Mouse (Mus musculus) CH12.LX (cell line): ENCODE data around the gene Amn. TPM values are rescaled to one million over a fixed set of nuclear protein-coding genes. Genes with fewer than 3 reads are reported as not detected.

Source experiments
- DNase-seq: peaks from one replicate; pipeline ENCODE4 v3.0.0-alpha.2; 2013; ENCODE audit errors: extremely low read depth
- H3K27ac ChIP-seq: 2 replicates; pipeline ENCODE4 v1.5.1; 2012; ENCODE audit warnings: low read depth, mild to moderate bottlenecking, control low read depth, moderate library complexity; ENCODE audit not compliant: insufficient read depth
- H3K27me3 ChIP-seq: replicated peaks from 2 replicates; pipeline ENCODE3; 2012; ENCODE audit warnings: inconsistent platforms
- H3K36me3 ChIP-seq, 2 experiments: replicated peaks in 1 of 2; 2 replicates each; pipeline versions ENCODE3 to v1.6.1; 2012; ENCODE audit warnings: inconsistent platforms in 1 of 2, low read length in 1 of 2, mild to moderate bottlenecking in 1 of 2, mixed read lengths in 1 of 2, moderate library complexity in 1 of 2; ENCODE audit not compliant: control insufficient read depth in 1 of 2, insufficient read depth in 1 of 2
- H3K4me1 ChIP-seq, 2 experiments: 2 replicates each; pipeline ENCODE4 v1.6.1; 2012; ENCODE audit warnings: inconsistent platforms in 1 of 2, moderate library complexity in 1 of 2; ENCODE audit not compliant: insufficient read depth in 2 of 2, control insufficient read depth in 1 of 2
- H3K4me2 ChIP-seq: 2 replicates; pipeline ENCODE4 v1.6.1; 2012; ENCODE audit warnings: low read depth, mild to moderate bottlenecking, control low read depth; ENCODE audit not compliant: poor library complexity, insufficient read depth, severe bottlenecking
- H3K4me3 ChIP-seq, 3 experiments: fragments of 150-350 bp in 1 of 3; sonication (generic) in 1 of 3; replicated peaks in 1 of 3; 2 replicates each; pipeline versions ENCODE3 to v1.5.1; 2011 to 2012; ENCODE audit warnings: low read depth in 2 of 3, low read length in 2 of 3, mild to moderate bottlenecking in 2 of 3, moderate library complexity in 2 of 3, control low read depth in 1 of 3, improper control_type of control experiment in 1 of 3, inconsistent platforms in 1 of 3, mixed read lengths in 1 of 3; ENCODE audit not compliant: poor library complexity in 1 of 3
- H3K79me2 ChIP-seq: replicated peaks from 2 replicates; pipeline ENCODE4 v1.6.1; 2012; ENCODE audit warnings: mild to moderate bottlenecking, moderate library complexity; ENCODE audit not compliant: control insufficient read depth, poor library complexity, insufficient read depth, severe bottlenecking; ENCODE audit errors: extremely low read depth
- H3K9ac ChIP-seq: 2 replicates; pipeline ENCODE4 v1.6.1; 2012; ENCODE audit warnings: low read depth, mild to moderate bottlenecking, control low read depth, moderate library complexity; ENCODE audit not compliant: insufficient read depth
- H3K9me3 ChIP-seq: replicated peaks from 2 replicates; pipeline ENCODE3; 2012; ENCODE audit warnings: low read length, inconsistent platforms, mixed read lengths
- E2F4 ChIP-seq: IDR thresholded peaks from 2 replicates; pipeline ENCODE4 v1.6.1; 2011; ENCODE audit warnings: low read depth, low read length, improper control_type of control experiment; ENCODE audit not compliant: insufficient replicate concordance
- ELF1 ChIP-seq: IDR thresholded peaks from 2 replicates; pipeline ENCODE4 v1.6.1; 2014; ENCODE audit warnings: low read depth, mild to moderate bottlenecking, inconsistent platforms, low read length, improper control_type of control experiment
- EP300 ChIP-seq: IDR thresholded peaks from 2 replicates; pipeline ENCODE4 v1.6.1; 2011; ENCODE audit warnings: low read length, improper control_type of control experiment
- ETS1 ChIP-seq: conservative IDR thresholded peaks from 2 replicates; pipeline ENCODE4 v1.6.1; 2012; ENCODE audit warnings: low read depth, mild to moderate bottlenecking, inconsistent platforms, low read length, improper control_type of control experiment, moderate library complexity
- GABPA ChIP-seq: IDR thresholded peaks from 2 replicates; pipeline ENCODE4 v1.6.1; 2012; ENCODE audit warnings: low read depth, low read length, improper control_type of control experiment, inconsistent platforms; ENCODE audit not compliant: insufficient replicate concordance
- HCFC1 ChIP-seq: IDR thresholded peaks from 2 replicates; pipeline ENCODE4 v1.6.1; 2012; ENCODE audit warnings: low read depth, mild to moderate bottlenecking, inconsistent platforms, low read length, improper control_type of control experiment
- IRF4 ChIP-seq: IDR thresholded peaks from 2 replicates; pipeline ENCODE4 v1.6.1; 2014; ENCODE audit warnings: low read depth, mild to moderate bottlenecking, inconsistent platforms, low read length, improper control_type of control experiment
- JUN ChIP-seq: IDR thresholded peaks from 2 replicates; pipeline ENCODE4 v1.6.1; 2011; ENCODE audit warnings: low read depth, mild to moderate bottlenecking, low read length, improper control_type of control experiment, moderate library complexity; ENCODE audit not compliant: insufficient read depth
- JUND ChIP-seq: conservative IDR thresholded peaks from 2 replicates; pipeline ENCODE4 v1.6.1; 2011; ENCODE audit warnings: low read depth, low read length, improper control_type of control experiment
- KAT2A ChIP-seq: IDR thresholded peaks from 2 replicates; pipeline ENCODE4 v1.6.1; 2012; ENCODE audit warnings: low read length, improper control_type of control experiment, inconsistent platforms; ENCODE audit not compliant: insufficient replicate concordance
- MAFK ChIP-seq: IDR thresholded peaks from 2 replicates; pipeline ENCODE4 v1.6.1; 2011; ENCODE audit warnings: low read length, improper control_type of control experiment; ENCODE audit not compliant: insufficient replicate concordance
- MAX ChIP-seq: IDR thresholded peaks from 2 replicates; pipeline ENCODE4 v1.6.1; 2011; ENCODE audit warnings: low read length, improper control_type of control experiment
- MAZ ChIP-seq: IDR thresholded peaks from 2 replicates; pipeline ENCODE4 v1.6.1; 2012; ENCODE audit warnings: low read depth, mild to moderate bottlenecking, inconsistent platforms, low read length, improper control_type of control experiment, moderate library complexity
- MXI1 ChIP-seq: IDR thresholded peaks from 2 replicates; pipeline ENCODE4 v1.6.1; 2011; ENCODE audit warnings: mild to moderate bottlenecking, low read depth, low read length, improper control_type of control experiment
- MYC ChIP-seq: IDR thresholded peaks from 2 replicates; pipeline ENCODE4 v1.6.1; 2011; ENCODE audit warnings: low read depth, mild to moderate bottlenecking, improper control_type of control experiment, low read length
- NELFE ChIP-seq: IDR thresholded peaks from 2 replicates; pipeline ENCODE4 v1.6.1; 2011; ENCODE audit warnings: low read depth, low read length, improper control_type of control experiment
- POLR2A ChIP-seq: IDR thresholded peaks from 2 replicates; pipeline ENCODE4 v1.6.1; 2011; ENCODE audit warnings: low read depth, mild to moderate bottlenecking, improper control_type of control experiment, low read length
- POLR2AphosphoS2 ChIP-seq: IDR thresholded peaks from 2 replicates; pipeline ENCODE4 v1.6.1; 2011; ENCODE audit warnings: low read depth, low read length, improper control_type of control experiment
- RCOR1 ChIP-seq: conservative IDR thresholded peaks from 2 replicates; pipeline ENCODE4 v1.6.1; 2012; ENCODE audit warnings: low read depth, mild to moderate bottlenecking, inconsistent platforms, low read length, improper control_type of control experiment
- SMC3 ChIP-seq: IDR thresholded peaks from 2 replicates; pipeline ENCODE4 v1.6.1; 2011; ENCODE audit warnings: low read depth, low read length, improper control_type of control experiment
- TBP ChIP-seq: conservative IDR thresholded peaks from 2 replicates; pipeline ENCODE4 v1.6.1; 2011; ENCODE audit warnings: low read depth, low read length, improper control_type of control experiment
- TCF12 ChIP-seq: IDR thresholded peaks from 2 replicates; pipeline ENCODE4 v1.6.1; 2014; ENCODE audit warnings: low read depth, mild to moderate bottlenecking, inconsistent platforms, low read length, improper control_type of control experiment
- UBTF ChIP-seq: IDR thresholded peaks from 2 replicates; pipeline ENCODE4 v1.6.1; 2012; ENCODE audit warnings: low read depth, mild to moderate bottlenecking, inconsistent platforms, low read length, improper control_type of control experiment, moderate library complexity
- USF1 ChIP-seq: IDR thresholded peaks from 2 replicates; pipeline ENCODE4 v1.6.1; 2014; ENCODE audit warnings: low read depth, mild to moderate bottlenecking, inconsistent platforms, low read length, improper control_type of control experiment
- USF2 ChIP-seq: conservative IDR thresholded peaks from 2 replicates; pipeline ENCODE4 v1.6.1; 2011; ENCODE audit warnings: low read depth, low read length, improper control_type of control experiment
- ZC3H11A ChIP-seq: IDR thresholded peaks from 2 replicates; pipeline ENCODE4 v1.6.1; 2012; ENCODE audit warnings: low read depth, mild to moderate bottlenecking, inconsistent platforms, low read length, improper control_type of control experiment
- ZKSCAN1 ChIP-seq: IDR thresholded peaks from 2 replicates; pipeline ENCODE4 v1.6.1; 2012; ENCODE audit warnings: low read depth, inconsistent platforms, low read length, improper control_type of control experiment, borderline replicate concordance
- ZMIZ1 ChIP-seq: IDR thresholded peaks from 2 replicates; pipeline ENCODE4 v1.6.1; 2012; ENCODE audit warnings: low read depth, mild to moderate bottlenecking, inconsistent platforms, low read length, improper control_type of control experiment
- ZNF384 ChIP-seq: IDR thresholded peaks from 2 replicates; pipeline ENCODE4 v1.6.1; 2012; ENCODE audit warnings: low read depth, low read length, improper control_type of control experiment, inconsistent platforms
- dilution Hi-C: fragments of 300-500 bp; cut with MboI; formaldehyde crosslinking; loops from 2 replicates; pipeline ENCODE4 v1.14.3; 2020; ENCODE audit warnings: low sequenced_read_pairs; ENCODE audit not compliant: extremely low pct_unique_long_range_greater_than_20kb, extremely low pct_ligation_motif_present
- in situ Hi-C: fragments of 300-500 bp; cut with MboI; formaldehyde crosslinking; loops from 3 replicates; pipeline ENCODE4 v1.14.3; 2019; ENCODE audit warnings: low sequenced_read_pairs, low pct_ligation_motif_present, low pct_unique_long_range_greater_than_20kb, mixed read lengths
- polyA plus RNA-seq: library from polyadenylated mRNA; unstranded; fragments of >175 nt; gene quantifications from 2 replicates; pipeline ENCODE4 v1.2.1, GENCODE M21; 2012; ENCODE audit warnings: low read depth; ENCODE audit not compliant: insufficient read length
- total RNA-seq, 2 experiments: library from RNA; depleted of rRNA; stranded (reverse); fragments of 300-350 nt in 1 of 2; fragments of >200 nt in 1 of 2; gene quantifications; 2 replicates each; pipeline ENCODE4 v1.2.3; 2012 to 2014

Amn gene
- total and polyA plus RNA-seq, 3 experiments: 0.55 to 0.62 (median 0.61) TPM

- TF ChIP-seq POLR2A (no peak), HCFC1 (no peak), GABPA (no peak), POLR2AphosphoS2 (no peak), JUND (no peak), SMC3 (no peak), UBTF (no peak), MYC (no peak), E2F4 (no peak), NELFE (no peak), USF1 (no peak), ZKSCAN1 (no peak), KAT2A (no peak), RCOR1 (no peak), IRF4 (no peak), EP300 (no peak)
- TF ChIP-seq, all 38 proteins: peak for 0
- H3K27me3 ChIP-seq: no peaks in the 10 kb centered on the region
- H3K79me2 ChIP-seq: peaks cover 7% of the 10 kb centered on the region; the same call in 1 of the 2 replicates
- H3K36me3 ChIP-seq: peaks cover 34 to 88% of the 10 kb centered on the region in 2 experiments
- H3K9ac ChIP-seq: no peak overlapping the region
- in situ Hi-C loops: no loop called here
- H3K9me3 ChIP-seq: no peaks in the 10 kb centered on the region
- no peak overlapping the region for H3K4me3 ChIP-seq
- no peak for DNase-seq
- dilution Hi-C loops: no loop called here
- peaks cover 0 to 18% of the 10 kb centered on the region in 2 experiments; a peak in 2 of 4 replicates for H3K4me1 ChIP-seq
- no peak overlapping the region for H3K4me2 ChIP-seq
- H3K27ac ChIP-seq: no peak overlapping the region
These were observed 42.4 kb upstream of the Amn start for GRCm38 (mm10) chr12:111228488-111228887.

GRCm38 (mm10) chr12:111230793-111231192 lies 40.1 kb upstream of the Amn start:
- Histone ChIP-seq H3K27ac (no peak overlapping the region), H3K4me3 (no peak overlapping the region), H3K36me3 (peaks cover 33 to 88% of the 10 kb centered on the region in 2 experiments), H3K4me2 (no peak overlapping the region), H3K9me3 (no peaks in the 10 kb centered on the region), H3K9ac (no peak overlapping the region), H3K4me1 (peaks cover 0 to 8% of the 10 kb centered on the region in 2 experiments; a peak in 1 of 4 replicates), H3K27me3 (no peaks in the 10 kb centered on the region), H3K79me2 (peaks cover 9% of the 10 kb centered on the region; the same call in 1 of the 2 replicates)
- dilution Hi-C loops (no loop called here), in situ Hi-C loops (no loop called here)
- DNase-seq: no peak
- TF ChIP-seq MAZ: no peak
- TF ChIP-seq MAFK: no peak
- TF ChIP-seq KAT2A: no peak
- no peak for TF ChIP-seq ETS1
- no peak for TF ChIP-seq TBP
- no peak for TF ChIP-seq USF2
- no peak for TF ChIP-seq MXI1
- TF ChIP-seq ZC3H11A: no peak
- TF ChIP-seq JUN: no peak
- no peak for TF ChIP-seq POLR2AphosphoS2
- no peak for TF ChIP-seq HCFC1
- no peak for TF ChIP-seq NELFE
- no peak for TF ChIP-seq ZNF384
- TF ChIP-seq IRF4: no peak
- no peak for TF ChIP-seq TCF12
- TF ChIP-seq GABPA: no peak
- TF ChIP-seq MAX: no peak
- TF ChIP-seq ELF1: no peak
- TF ChIP-seq RCOR1: no peak
- no peak for TF ChIP-seq ZMIZ1
